Mouse (Mus musculus) heart, adult 2 months (tissue): ENCODE data around the gene Gm17402. TPM values are rescaled to one million over a fixed set of nuclear protein-coding genes. Genes with fewer than 3 reads are reported as not detected.

ENCODE experiments used
- DNase-seq, 2 experiments: peaks; one replicate each; pipeline ENCODE4 v3.0.0; 2021
- H3K27ac ChIP-seq: fragments of 200-600 bp; 2 replicates; pipeline ENCODE4 v1.8.1; 2022
- H3K27me3 ChIP-seq: fragments of 200-500 bp; 2 replicates; pipeline ENCODE4 v1.6.1; 2012; ENCODE audit warnings: mild to moderate bottlenecking, low read length, inconsistent platforms, mixed read lengths; ENCODE audit not compliant: control insufficient read depth, insufficient read depth
- H3K36me3 ChIP-seq: fragments of 200-500 bp; 2 replicates; pipeline ENCODE4 v1.6.1; 2012; ENCODE audit warnings: low read length, inconsistent platforms; ENCODE audit not compliant: control insufficient read depth, insufficient read depth
- H3K4me1 ChIP-seq: fragments of 200-500 bp; 2 replicates; pipeline ENCODE4 v1.6.1; 2011; ENCODE audit warnings: low read length; ENCODE audit not compliant: control insufficient read depth, insufficient read depth
- H3K4me3 ChIP-seq: fragments of 200-600 bp; 2 replicates; pipeline ENCODE4 v1.8.1; 2022
- H3K79me2 ChIP-seq: fragments of 200-500 bp; replicated peaks from 2 replicates; pipeline ENCODE4 v1.6.1; 2012; ENCODE audit warnings: mild to moderate bottlenecking, inconsistent platforms, low read length, moderate library complexity, mixed read lengths; ENCODE audit not compliant: control insufficient read depth, insufficient read depth
- H3K9ac ChIP-seq: fragments of 200-500 bp; 2 replicates; pipeline ENCODE4 v1.6.1; 2012; ENCODE audit warnings: low read depth, mild to moderate bottlenecking, control low read depth, inconsistent platforms, low read length, mixed read lengths
- CTCF ChIP-seq: fragments of 200-600 bp; IDR thresholded peaks from 2 replicates; pipeline ENCODE4 v1.8.1; 2022; ENCODE audit warnings: antibody characterized with exemption, mild to moderate bottlenecking, moderate library complexity
- EP300 ChIP-seq: fragments of 200-500 bp; IDR thresholded peaks from 2 replicates; pipeline ENCODE4 v1.6.1; 2011; ENCODE audit warnings: low read depth, low read length, control low read depth; ENCODE audit not compliant: insufficient read depth
- POLR2A ChIP-seq: fragments of 200-500 bp; IDR thresholded peaks from 2 replicates; pipeline ENCODE4 v1.6.1; 2011; ENCODE audit warnings: mild to moderate bottlenecking, low read depth, low read length, control low read depth; ENCODE audit not compliant: insufficient read depth
- WGBS: fragments of 180-500 bp; shearing (Covaris S2); methylation state at CpG from one replicate; pipeline ENCODE4 v1.1.7; 2018; 5-methylcytosine and 5-hydroxymethylcytosine counted together
- intact Hi-C: fragments of 180-260 bp; cut with DNase I; formaldehyde crosslinking; loops from one replicate; pipeline ENCODE4 v1.15.1; 2025
- polyA plus RNA-seq: library from polyadenylated mRNA; depleted of rRNA; stranded (reverse); fragments of >200 nt; gene quantifications from 2 replicates; pipeline ENCODE4 v1.2.3, GENCODE M21; 2012; rRNA removed
- total RNA-seq, 2 experiments: library from RNA; stranded (reverse); gene quantifications; 2 replicates each; pipeline ENCODE4 v1.2.3; 2021

Gene Gm17402
- total and polyA plus RNA-seq, 3 experiments: not detected

DNA sequence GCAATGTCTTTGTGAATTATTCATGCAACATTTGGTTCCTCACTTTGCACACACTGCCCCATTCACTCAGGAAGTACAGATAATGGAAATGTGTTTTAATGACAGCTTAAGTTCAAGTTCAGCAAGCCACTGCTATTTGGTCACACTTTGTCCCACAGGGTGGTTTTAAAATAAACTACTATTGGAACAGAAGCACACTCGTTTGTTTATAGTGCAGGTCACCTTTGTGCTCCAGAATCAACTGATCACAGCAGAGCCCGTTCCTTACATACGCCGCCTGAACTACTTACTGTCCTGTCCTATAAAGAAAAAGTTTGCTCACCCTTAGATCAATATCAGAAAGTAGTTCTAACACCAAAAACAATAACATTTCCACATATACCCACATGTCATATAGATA lies 52.5 kb downstream of the Gm17402 start:
- H3K27me3 ChIP-seq: no peaks in the 10 kb centered on the region
- TF ChIP-seq EP300 (no peak), CTCF (no peak), POLR2A (no peak)
- H3K4me1 ChIP-seq: no peaks in the 10 kb centered on the region
- intact Hi-C loops: no loop called here
- H3K9ac ChIP-seq: no peak overlapping the region
- H3K79me2 ChIP-seq: no peaks in the 10 kb centered on the region
- no peak overlapping the region for H3K4me3 ChIP-seq
- no peak for DNase-seq
- no peak overlapping the region for H3K27ac ChIP-seq
- WGBS: 81% methylated on average over 4 of the region's 4 CpGs
- H3K36me3 ChIP-seq: no peaks in the 10 kb centered on the region

Other genes starting within 250 kb of the Gm17402 start
- 100 to 1,000 TPM; 177 to 189 TPM for gene Mlf1, start 1.1 kb downstream of the Gm17402 start, total RNA-seq
- gene Mlf1, start 1.1 kb downstream of the Gm17402 start, polyA plus RNA-seq: 52.7 and 117 TPM in 2 replicates
- gene Gfm1, start 54.9 kb upstream of the Gm17402 start, total RNA-seq: 100 to 1,000 TPM; 203 to 226 TPM
- gene Gfm1, start 54.9 kb upstream of the Gm17402 start, polyA plus RNA-seq: 70.9 and 127 TPM in 2 replicates
- gene Lxn, start 88.8 kb upstream of the Gm17402 start, total RNA-seq: 1 to 10 TPM; 2.6 to 4.5 TPM
- 8.8 and 11.0 TPM in 2 replicates for gene Lxn, start 88.8 kb upstream of the Gm17402 start, polyA plus RNA-seq
- gene Rarres1, start 140.4 kb upstream of the Gm17402 start, total RNA-seq: 1 to 10 TPM in 1 of 2 experiments, under 1 TPM in 1; 0.89 to 1.0 TPM
- 0.70 and 0.94 TPM in 2 replicates for gene Rarres1, start 140.4 kb upstream of the Gm17402 start, polyA plus RNA-seq
- 10 to 100 TPM; 24.4 to 28.5 TPM for gene Mfsd1, start 207.6 kb upstream of the Gm17402 start, total RNA-seq
- gene Mfsd1, start 207.6 kb upstream of the Gm17402 start, polyA plus RNA-seq: 15.3 and 19.5 TPM in 2 replicates